Comparison of ENCODE assay signal across 13 mouse cellular contexts in the genomic region with DNA sequence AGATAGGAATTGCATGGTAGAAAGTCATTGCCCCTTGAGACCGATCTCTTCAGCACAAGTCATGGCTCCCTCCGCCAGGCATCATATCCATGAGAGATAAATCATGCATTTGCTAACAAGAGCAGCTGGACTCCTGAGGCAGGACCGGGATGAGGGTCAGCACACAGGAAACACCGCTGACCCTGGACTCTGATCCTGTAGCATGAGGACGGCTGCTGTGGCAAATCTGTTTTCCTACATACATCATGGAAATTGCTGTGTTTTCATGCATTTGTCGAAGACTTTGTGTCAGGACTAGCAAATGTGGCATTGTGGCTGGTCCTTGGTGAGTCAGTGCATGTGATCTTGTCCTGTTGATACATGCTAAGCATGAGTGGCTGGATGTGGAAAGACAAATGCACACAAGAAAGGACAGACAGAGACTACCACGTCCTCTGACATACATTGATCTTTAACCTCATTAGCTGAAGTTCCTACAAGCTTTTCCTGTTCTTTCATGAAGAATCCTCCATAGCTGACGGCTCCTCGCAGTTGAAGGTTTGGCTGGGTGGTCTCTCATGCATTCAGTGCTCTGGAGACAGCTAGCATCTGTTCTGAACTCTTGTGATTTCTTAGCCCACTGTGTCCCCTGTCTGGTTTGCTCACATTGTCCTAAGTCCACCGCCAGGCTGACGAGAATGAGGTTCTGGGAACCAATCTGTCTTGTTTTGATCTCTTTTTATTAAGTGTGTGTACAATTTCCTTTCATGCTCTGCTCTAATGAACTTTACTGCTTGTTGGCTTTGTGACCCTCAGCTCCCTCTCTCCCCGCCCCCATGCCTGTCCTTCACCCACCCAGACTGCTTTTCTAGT.
A peak's percentile ranks its signal among the peaks of the same experiment; 100 is the strongest.
DNase-seq lines count a peak whose midpoint lies in the region; ATAC-seq lines count a peak whose summit lies in the region.
"Had no signal": no experiment of that assay in that cellular context is flagged by ENCODE, and none has a peak within 500 bp of the region (broad histone marks: within the 10 kb centered on the region; RNA-seq: fewer than 3 reads in every experiment).

No protein-coding gene starts in this region.

- H3K4me2 ChIP-seq in embryonic facial prominence, embryonic 14.5 days (ENCODE audit: low read depth, low read length): no peak overlapping the region
- no peak overlapping the region for H3K4me2 ChIP-seq in neural tube, embryonic 11.5 days (ENCODE audit: low read depth)
- no peak overlapping the region for H3K4me2 ChIP-seq in liver, embryonic 11.5 days
- H3K4me2 ChIP-seq: hindbrain, embryonic 12.5 days had no signal

- no peaks in the 10 kb centered on the region for H3K27me3 ChIP-seq in embryonic facial prominence, embryonic 14.5 days (replicated peaks; ENCODE audit: control insufficient read depth, insufficient read depth, low read length)
- no peaks in the 10 kb centered on the region for H3K27me3 ChIP-seq in neural tube, embryonic 11.5 days (ENCODE audit: control insufficient read depth, insufficient read depth, low read length)
- no peaks in the 10 kb centered on the region for H3K27me3 ChIP-seq in liver, embryonic 11.5 days (replicated peaks; ENCODE audit: control insufficient read depth, insufficient read depth, low read length)
- H3K27me3 ChIP-seq: hindbrain, embryonic 12.5 days had no signal

- WGBS in embryonic facial prominence, embryonic 14.5 days: 56% methylated on average over 12 of the region's 12 CpGs
- 21% methylated on average over 12 of the region's 12 CpGs for WGBS in neural tube, embryonic 11.5 days
- 55% methylated on average over 12 of the region's 12 CpGs for WGBS in liver, embryonic 11.5 days

- H3K9me3 ChIP-seq in embryonic facial prominence, embryonic 14.5 days (ENCODE audit: control insufficient read depth, low read length): no peaks in the 10 kb centered on the region
- H3K9me3 ChIP-seq in neural tube, embryonic 11.5 days (ENCODE audit: control insufficient read depth, low read length): no peaks in the 10 kb centered on the region
- H3K9me3 ChIP-seq in liver, embryonic 11.5 days (ENCODE audit: control insufficient read depth, low read length): no peaks in the 10 kb centered on the region
- H3K9me3 ChIP-seq: hindbrain, embryonic 12.5 days had no signal

- peak overlapping the region; percentile 74; the same call in 1 of the 2 replicates for H3K27ac ChIP-seq in embryonic facial prominence, embryonic 14.5 days (replicated peaks; ENCODE audit: low read depth, low read length)
- H3K27ac ChIP-seq in neural tube, embryonic 11.5 days (ENCODE audit: low read depth, low read length): no peak overlapping the region
- no peak overlapping the region for H3K27ac ChIP-seq in liver, embryonic 11.5 days (ENCODE audit: low read depth, low read length)
- H3K27ac ChIP-seq: heart, adult 2 months; hindbrain, embryonic 12.5 days had no signal

- H3K36me3 ChIP-seq in embryonic facial prominence, embryonic 14.5 days (ENCODE audit: control insufficient read depth, insufficient read depth, low read length): no peaks in the 10 kb centered on the region
- no peaks in the 10 kb centered on the region for H3K36me3 ChIP-seq in neural tube, embryonic 11.5 days (ENCODE audit: control insufficient read depth, insufficient read depth, low read length)
- H3K36me3 ChIP-seq in liver, embryonic 11.5 days (ENCODE audit: control insufficient read depth, insufficient read depth, low read length): no peaks in the 10 kb centered on the region
- H3K36me3 ChIP-seq: hindbrain, embryonic 12.5 days had no signal

- peak; percentile 11 for DNase-seq in kidney, adult 11 months
- DNase-seq in kidney, adult 18-20 months: no peak
- DNase-seq in embryonic facial prominence, embryonic 14.5 days (ENCODE audit: low spot score): no peak
- peak; percentile 20 to 21 for DNase-seq in kidney, postnatal 36 days
- peak; percentile 26 for DNase-seq in neural tube, embryonic 11.5 days (ENCODE audit: low spot score)
- DNase-seq in frontal cortex, postnatal 10 days (ENCODE audit: low spot score in 2 of 2): no peak
- no peak for DNase-seq in liver, embryonic 11.5 days (ENCODE audit: low spot score)
- DNase-seq: cerebellum, adult 9-10 months; heart, adult 2 months; liver, postnatal 0 days had no signal

- no peak overlapping the region for H3K9ac ChIP-seq in embryonic facial prominence, embryonic 14.5 days (ENCODE audit: low read depth, low read length)
- no peak overlapping the region for H3K9ac ChIP-seq in neural tube, embryonic 11.5 days (ENCODE audit: low read length)
- no peak overlapping the region for H3K9ac ChIP-seq in liver, embryonic 11.5 days (ENCODE audit: low read depth, low read length)
- H3K9ac ChIP-seq: hindbrain, embryonic 12.5 days; liver, postnatal 0 days had no signal

- H3K4me3 ChIP-seq in embryonic facial prominence, embryonic 14.5 days (ENCODE audit: low read depth, low read length): no peak overlapping the region
- no peak overlapping the region for H3K4me3 ChIP-seq in neural tube, embryonic 11.5 days (ENCODE audit: low read depth, low read length)
- no peak overlapping the region for H3K4me3 ChIP-seq in liver, embryonic 11.5 days (ENCODE audit: low read depth, low read length)
- H3K4me3 ChIP-seq: heart, adult 2 months; hindbrain, embryonic 12.5 days had no signal

- H3K4me1 ChIP-seq in embryonic facial prominence, embryonic 14.5 days (ENCODE audit: control insufficient read depth, insufficient read depth, low read length): peaks cover 20% of the 10 kb centered on the region
- H3K4me1 ChIP-seq in neural tube, embryonic 11.5 days (ENCODE audit: control insufficient read depth, insufficient read depth, low read length): 0 out of 2 replicates have a peak, but pooled peaks cover 4% of the 10 kb centered on the region
- no peaks in the 10 kb centered on the region for H3K4me1 ChIP-seq in liver, embryonic 11.5 days (replicated peaks; ENCODE audit: control insufficient read depth, insufficient read depth, low read length)

- no peak for ATAC-seq in embryonic facial prominence, embryonic 14.5 days (ENCODE audit: low read depth)
- peak; percentile 45; the same call in 1 of the 2 replicates for ATAC-seq in neural tube, embryonic 11.5 days (ENCODE audit: insufficient read depth, low FRiP score, low TSS enrichment)
- ATAC-seq in liver, embryonic 11.5 days (replicated peaks; ENCODE audit: low FRiP score): no peak
- ATAC-seq: CD4-positive, CD25-positive, alpha-beta regulatory T cell, adult 4 months; forebrain, embryonic 14.5 days; liver, postnatal 0 days had no signal

Comparison
In these comparisons a context has a peak if more than half of its experiments do, and no peak if none do; other contexts are left out.
1. DNase-seq: peak in kidney, adult 11 months (single experiment), kidney, postnatal 36 days (2 of 2) and neural tube, embryonic 11.5 days (single experiment); none in kidney, adult 18-20 months (single experiment), embryonic facial prominence, embryonic 14.5 days (single experiment), frontal cortex, postnatal 10 days (0 of 2) and liver, embryonic 11.5 days (single experiment).